Mouse (Mus musculus): ENCODE results near the gene Tmem203. TPM values are rescaled to one million over a fixed set of nuclear protein-coding genes. Genes with fewer than 3 reads are reported as not detected.

The Tmem203 gene
- polyA plus RNA-seq, 1 experiment from 2014 or later = 12.2 TPM

GRCm38 (mm10) chr2:25298046-25298445, 42.8 kb downstream of the Tmem203 start:
- Histone ChIP-seq H3K9me3 (ENCODE audit: control insufficient read depth, low read length) (no peaks in the 10 kb centered on the region), H3K4me1 (replicated peaks; ENCODE audit: control insufficient read depth, insufficient read depth, low read length) (no peaks in the 10 kb centered on the region), H3K27ac (ENCODE audit: low read depth, low read length) (no peak overlapping the region), H3K36me3 (ENCODE audit: control insufficient read depth, insufficient read depth, low read length) (no peaks in the 10 kb centered on the region), H3K9ac (ENCODE audit: low read depth, low read length) (no peak overlapping the region), H3K4me2 (replicated peaks; ENCODE audit: low read depth, low read length) (no peak overlapping the region), H3K27me3 (ENCODE audit: control insufficient read depth, insufficient read depth, low read length) (peaks cover 15% of the 10 kb centered on the region), H3K4me3 (ENCODE audit: low read depth, low read length) (no peak overlapping the region)
- WGBS = 85% methylated on average over 10 of the region's 10 CpGs
- DNase-seq (ENCODE audit: low spot score) (no peak), ATAC-seq (ENCODE audit: low FRiP score) (no peak)

- Histone ChIP-seq H3K4me2 (replicated peaks; ENCODE audit: low read depth, low read length) (no peak overlapping the region), H3K36me3 (ENCODE audit: control insufficient read depth, insufficient read depth, low read length) (no peaks in the 10 kb centered on the region), H3K4me3 (ENCODE audit: low read depth, low read length) (no peak overlapping the region), H3K9ac (ENCODE audit: low read depth, low read length) (no peak overlapping the region), H3K27me3 (ENCODE audit: control insufficient read depth, insufficient read depth, low read length) (peaks cover 15% of the 10 kb centered on the region), H3K9me3 (ENCODE audit: control insufficient read depth, low read length) (no peaks in the 10 kb centered on the region), H3K4me1 (replicated peaks; ENCODE audit: control insufficient read depth, insufficient read depth, low read length) (peaks cover 3% of the 10 kb centered on the region; the same call in 1 of the 2 replicates), H3K27ac (ENCODE audit: low read depth, low read length) (no peak overlapping the region)
- ATAC-seq (ENCODE audit: low FRiP score) (no peak), DNase-seq (ENCODE audit: low spot score) (no peak)
- 76% methylated on average over 3 of the region's 3 CpGs for WGBS
Measured at GRCm38 (mm10) chr2:25303452-25303851, 48.2 kb downstream of the Tmem203 start.

GRCm38 (mm10) chr2:25303931-25304656, 48.9 kb downstream of the Tmem203 start:
- peak overlapping the region; percentile 63; the same call in 1 of the 2 replicates for H3K4me2 ChIP-seq (replicated peaks; ENCODE audit: low read depth, low read length)
- ATAC-seq (ENCODE audit: low FRiP score) = no peak
- 75% methylated on average over 7 of the region's 7 CpGs for WGBS
- no peak overlapping the region for H3K9ac ChIP-seq (ENCODE audit: low read depth, low read length)
- no peak overlapping the region for H3K27ac ChIP-seq (ENCODE audit: low read depth, low read length)
- H3K4me1 ChIP-seq (replicated peaks; ENCODE audit: control insufficient read depth, insufficient read depth, low read length) = peaks cover 3% of the 10 kb centered on the region; the same call in 1 of the 2 replicates
- no peaks in the 10 kb centered on the region for H3K9me3 ChIP-seq (ENCODE audit: control insufficient read depth, low read length)
- no peak for DNase-seq (ENCODE audit: low spot score)
- peaks cover 20% of the 10 kb centered on the region for H3K27me3 ChIP-seq (ENCODE audit: control insufficient read depth, insufficient read depth, low read length)
- H3K36me3 ChIP-seq (ENCODE audit: control insufficient read depth, insufficient read depth, low read length) = no peaks in the 10 kb centered on the region
- H3K4me3 ChIP-seq (ENCODE audit: low read depth, low read length) = peak overlapping the region; percentile 36; the same call in 1 of the 2 replicates

GRCm38 (mm10) chr2:25304657-25305541, 49.7 kb downstream of the Tmem203 start:
- H3K27ac ChIP-seq (ENCODE audit: low read depth, low read length) = no peak overlapping the region
- H3K4me3 ChIP-seq (ENCODE audit: low read depth, low read length) = peak overlapping the region; percentile 36
- peak; percentile 72 for DNase-seq (ENCODE audit: low spot score)
- WGBS = 3% methylated on average over 45 of the region's 45 CpGs
- peak overlapping the region; percentile 52 for H3K9ac ChIP-seq (ENCODE audit: low read depth, low read length)
- peaks cover 23% of the 10 kb centered on the region for H3K27me3 ChIP-seq (ENCODE audit: control insufficient read depth, insufficient read depth, low read length)
- H3K4me2 ChIP-seq (replicated peaks; ENCODE audit: low read depth, low read length) = peak overlapping the region; percentile 63
- H3K36me3 ChIP-seq (ENCODE audit: control insufficient read depth, insufficient read depth, low read length) = no peaks in the 10 kb centered on the region
- peaks cover 3% of the 10 kb centered on the region; the same call in 1 of the 2 replicates for H3K4me1 ChIP-seq (replicated peaks; ENCODE audit: control insufficient read depth, insufficient read depth, low read length)
- ATAC-seq (ENCODE audit: low FRiP score) = peak; percentile 72
- H3K9me3 ChIP-seq (ENCODE audit: control insufficient read depth, low read length) = no peaks in the 10 kb centered on the region

Other genes starting within 250 kb of the Tmem203 start
- 37.6 and 51.1 TPM in 2 replicates for gene Nsmf, start 201.1 kb upstream of the Tmem203 start, polyA plus RNA-seq (2014; fragmentation: Nextera tagmentation; extraction: Ambion mirVana)
- gene Entpd8, start 175.1 kb upstream of the Tmem203 start, polyA plus RNA-seq (2014; fragmentation: Nextera tagmentation; extraction: Ambion mirVana) = not detected in 2 replicates
- not detected in 2 replicates for gene Noxa1, start 160.3 kb upstream of the Tmem203 start, polyA plus RNA-seq (2014; fragmentation: Nextera tagmentation; extraction: Ambion mirVana)
- 44.6 and 60.5 TPM in 2 replicates for gene Nrarp, start 74.7 kb upstream of the Tmem203 start, polyA plus RNA-seq (2014; fragmentation: Nextera tagmentation; extraction: Ambion mirVana)
- gene Tor4a, start 58.6 kb upstream of the Tmem203 start, polyA plus RNA-seq (2014; fragmentation: Nextera tagmentation; extraction: Ambion mirVana) = 0.94 and 2.4 TPM in 2 replicates
- gene Nelfb, start 44.0 kb upstream of the Tmem203 start, polyA plus RNA-seq (2014; fragmentation: Nextera tagmentation; extraction: Ambion mirVana) = 89.6 and 93.7 TPM in 2 replicates
- not detected in 2 replicates for gene Stpg3, start 40.8 kb upstream of the Tmem203 start, polyA plus RNA-seq (2014; fragmentation: Nextera tagmentation; extraction: Ambion mirVana)
- gene Fam166a, start 36.7 kb upstream of the Tmem203 start, polyA plus RNA-seq (2014; fragmentation: Nextera tagmentation; extraction: Ambion mirVana) = not detected in 2 replicates
- 519 and 526 TPM in 2 replicates for gene Tubb4b, start 30.7 kb upstream of the Tmem203 start, polyA plus RNA-seq (2014; fragmentation: Nextera tagmentation; extraction: Ambion mirVana)
- gene Slc34a3, start 21.1 kb upstream of the Tmem203 start, polyA plus RNA-seq (2014; fragmentation: Nextera tagmentation; extraction: Ambion mirVana) = not detected in 2 replicates
- not detected in 2 replicates for gene Rnf224, start 18.7 kb upstream of the Tmem203 start, polyA plus RNA-seq (2014; fragmentation: Nextera tagmentation; extraction: Ambion mirVana)
- 21.7 and 23.9 TPM in 2 replicates for gene Rnf208, start 13.2 kb upstream of the Tmem203 start, polyA plus RNA-seq (2014; fragmentation: Nextera tagmentation; extraction: Ambion mirVana)
- not detected in 2 replicates for gene Cysrt1, start 13.0 kb upstream of the Tmem203 start, polyA plus RNA-seq (2014; fragmentation: Nextera tagmentation; extraction: Ambion mirVana)
- 4.3 and 4.9 TPM in 2 replicates for gene AL732309.1, start 8.6 kb upstream of the Tmem203 start, polyA plus RNA-seq (2014; fragmentation: Nextera tagmentation; extraction: Ambion mirVana)
- 4.0 and 4.5 TPM in 2 replicates for gene Tprn, start 7.2 kb downstream of the Tmem203 start, polyA plus RNA-seq (2014; fragmentation: Nextera tagmentation; extraction: Ambion mirVana)
- gene Ssna1, start 17.0 kb downstream of the Tmem203 start, polyA plus RNA-seq (2014; fragmentation: Nextera tagmentation; extraction: Ambion mirVana) = 244 and 248 TPM in 2 replicates
- gene Anapc2, start 17.0 kb downstream of the Tmem203 start, polyA plus RNA-seq (2014; fragmentation: Nextera tagmentation; extraction: Ambion mirVana) = 107 and 110 TPM in 2 replicates
- not detected in 2 replicates for gene Tmem210, start 32.7 kb downstream of the Tmem203 start, polyA plus RNA-seq (2014; fragmentation: Nextera tagmentation; extraction: Ambion mirVana)
- gene Lrrc26, start 34.5 kb downstream of the Tmem203 start, polyA plus RNA-seq (2014; fragmentation: Nextera tagmentation; extraction: Ambion mirVana) = not detected in 2 replicates
- 3.6 and 3.9 TPM in 2 replicates for gene Grin1, start 63.7 kb downstream of the Tmem203 start, polyA plus RNA-seq (2014; fragmentation: Nextera tagmentation; extraction: Ambion mirVana)
- 86.7 and 133 TPM in 2 replicates for gene Man1b1, start 76.9 kb downstream of the Tmem203 start, polyA plus RNA-seq (2014; fragmentation: Nextera tagmentation; extraction: Ambion mirVana)
- gene Dpp7, start 100.9 kb downstream of the Tmem203 start, polyA plus RNA-seq (2014; fragmentation: Nextera tagmentation; extraction: Ambion mirVana) = 13.4 and 21.3 TPM in 2 replicates
- 4.1 and 6.5 TPM in 2 replicates for gene Uap1l1, start 110.2 kb downstream of the Tmem203 start, polyA plus RNA-seq (2014; fragmentation: Nextera tagmentation; extraction: Ambion mirVana)
- 41.0 and 45.2 TPM in 2 replicates for gene Sapcd2, start 116.9 kb downstream of the Tmem203 start, polyA plus RNA-seq (2014; fragmentation: Nextera tagmentation; extraction: Ambion mirVana)
- 0.21 TPM in 1 of 2 replicates, not detected in the other for gene Entpd2, start 140.4 kb downstream of the Tmem203 start, polyA plus RNA-seq (2014; fragmentation: Nextera tagmentation; extraction: Ambion mirVana)
- 123 and 151 TPM in 2 replicates for gene Npdc1, start 143.9 kb downstream of the Tmem203 start, polyA plus RNA-seq (2014; fragmentation: Nextera tagmentation; extraction: Ambion mirVana)
- 0.11 TPM in 1 of 2 replicates, not detected in the other for gene Fut7, start 167.8 kb downstream of the Tmem203 start, polyA plus RNA-seq (2014; fragmentation: Nextera tagmentation; extraction: Ambion mirVana)
- gene Abca2, start 173.3 kb downstream of the Tmem203 start, polyA plus RNA-seq (2014; fragmentation: Nextera tagmentation; extraction: Ambion mirVana) = 3.5 and 3.7 TPM in 2 replicates
- gene Clic3, start 201.4 kb downstream of the Tmem203 start, polyA plus RNA-seq (2014; fragmentation: Nextera tagmentation; extraction: Ambion mirVana) = 0.57 TPM in 1 of 2 replicates, not detected in the other
- gene Paxx, start 205.7 kb downstream of the Tmem203 start, polyA plus RNA-seq (2014; fragmentation: Nextera tagmentation; extraction: Ambion mirVana) = 27.6 and 28.0 TPM in 2 replicates
- 0.39 and 0.64 TPM in 2 replicates for gene Ptgds, start 214.6 kb downstream of the Tmem203 start, polyA plus RNA-seq (2014; fragmentation: Nextera tagmentation; extraction: Ambion mirVana)
- gene Lcn12, start 238.5 kb downstream of the Tmem203 start, polyA plus RNA-seq (2014; fragmentation: Nextera tagmentation; extraction: Ambion mirVana) = not detected in 2 replicates
- gene Fbxw5, start 245.3 kb downstream of the Tmem203 start, polyA plus RNA-seq (2014; fragmentation: Nextera tagmentation; extraction: Ambion mirVana) = 64.2 and 75.3 TPM in 2 replicates
- 4.0 and 6.1 TPM in 2 replicates for gene C8g, start 246.3 kb downstream of the Tmem203 start, polyA plus RNA-seq (2014; fragmentation: Nextera tagmentation; extraction: Ambion mirVana)

Measured in hindbrain, embryonic 11.5 days (tissue).